Mouse (Mus musculus): Measurements from ENCODE around the gene Mpped1. TPM values are rescaled to one million over a fixed set of nuclear protein-coding genes. Genes with fewer than 3 reads are reported as not detected.

Gene Mpped1
- total RNA-seq, 2 experiments from 2014 or later, result not detected

DNA sequence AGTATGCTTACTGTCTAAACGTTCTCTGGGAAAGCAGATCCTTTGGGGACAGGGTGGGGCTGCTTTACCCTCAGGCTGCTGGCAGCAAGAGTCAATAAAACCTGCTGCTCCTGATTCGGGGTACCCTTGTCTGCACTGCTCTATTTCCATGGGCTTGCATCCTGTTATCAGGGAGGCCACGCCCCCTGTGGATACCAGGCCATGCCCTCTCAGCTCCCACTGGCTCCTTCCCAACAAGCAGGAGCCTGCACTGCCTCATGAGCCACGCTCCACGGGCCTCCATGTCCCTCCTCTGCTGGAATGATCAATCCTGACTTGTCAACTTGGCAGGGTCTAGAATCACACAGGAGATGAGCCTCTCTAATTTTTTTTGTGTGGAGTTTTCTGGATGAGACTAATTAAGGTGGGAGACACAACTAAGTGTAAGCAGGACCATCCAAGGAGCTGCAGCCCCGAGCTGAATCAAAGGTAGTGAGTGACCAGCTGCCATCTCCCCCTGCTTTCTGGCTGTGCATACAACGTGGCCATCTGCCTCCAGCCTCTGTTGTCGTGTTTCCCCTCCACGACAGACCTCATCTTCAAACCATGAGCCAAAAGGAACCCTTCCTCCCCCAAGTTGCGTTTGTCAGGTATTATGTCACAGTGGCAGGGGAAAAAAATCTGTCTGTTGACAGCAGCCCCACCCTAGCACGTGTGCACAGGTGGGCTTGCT is 98.0 kb downstream of the Mpped1 start:
- ATAC-seq (replicated peaks; ENCODE audit: low FRiP score, poor library complexity, severe bottlenecking), result no peak

DNA sequence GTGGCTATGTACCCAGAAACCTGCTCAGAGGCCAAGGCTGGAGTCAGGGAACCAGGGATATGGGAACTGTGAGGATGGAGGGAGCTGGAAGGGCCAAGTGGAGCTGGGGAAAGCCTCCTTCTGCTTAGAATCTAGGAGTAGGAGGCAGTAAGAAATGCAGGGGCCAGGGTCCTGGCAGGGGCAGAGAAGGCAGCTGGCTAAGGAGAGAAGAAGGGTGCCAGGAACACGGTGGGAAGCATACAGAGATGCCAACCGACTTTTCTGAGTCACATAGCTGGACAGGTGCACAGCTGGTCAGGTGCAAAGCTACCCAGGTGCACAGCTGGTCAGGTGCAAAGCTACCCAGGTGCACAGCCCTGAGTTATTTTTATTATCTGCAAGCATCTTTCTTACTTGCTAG is 98.6 kb downstream of the Mpped1 start:
- ATAC-seq (replicated peaks; ENCODE audit: low FRiP score, poor library complexity, severe bottlenecking), result no peak

DNA sequence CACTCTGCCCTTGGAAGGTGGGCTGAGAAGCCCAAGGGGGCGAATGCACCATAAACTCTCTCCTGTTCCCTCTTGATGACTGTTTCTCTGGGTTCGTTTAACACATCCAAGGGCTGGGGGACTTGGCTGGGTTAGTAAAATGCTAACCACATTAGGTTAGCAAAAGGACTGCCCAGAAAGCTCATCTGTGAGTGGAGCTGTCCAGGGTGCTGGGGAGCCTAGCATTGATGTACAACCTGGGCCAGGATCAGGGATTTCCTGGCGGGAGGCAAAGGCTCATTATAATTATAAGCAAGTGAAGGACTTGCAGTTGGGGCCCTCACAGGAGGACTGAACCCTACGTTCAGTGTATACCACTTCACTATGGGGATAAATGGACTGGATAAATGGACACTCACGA is 100.6 kb downstream of the Mpped1 start:
- ATAC-seq (replicated peaks; ENCODE audit: low FRiP score, poor library complexity, severe bottlenecking), result no peak

DNA sequence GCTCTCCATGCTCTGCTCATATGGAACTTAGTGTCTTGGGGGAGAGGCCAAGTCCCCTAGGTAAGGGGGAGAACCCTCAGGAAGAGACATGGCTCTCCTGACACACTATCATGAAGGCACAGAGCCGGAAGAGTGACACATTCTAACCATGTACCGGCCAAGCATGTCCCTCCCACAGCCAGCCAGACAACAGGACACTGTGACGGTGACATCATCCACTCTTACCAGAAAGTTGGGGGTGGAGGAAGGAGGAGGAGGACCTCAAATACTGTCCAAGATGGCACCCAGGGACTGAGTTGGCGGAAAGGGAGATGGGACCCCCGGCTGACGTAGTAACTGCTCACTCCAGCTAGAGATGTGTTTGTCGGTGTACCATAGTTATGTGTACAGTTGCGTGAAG is 104.6 kb downstream of the Mpped1 start:
- ATAC-seq (replicated peaks; ENCODE audit: low FRiP score, poor library complexity, severe bottlenecking), result no peak

GRCm38 (mm10) chr15:83884291-83884690 is 105.0 kb downstream of the Mpped1 start:
- no peak for ATAC-seq (replicated peaks; ENCODE audit: low FRiP score, poor library complexity, severe bottlenecking)

- ATAC-seq (replicated peaks; ENCODE audit: low FRiP score, poor library complexity, severe bottlenecking), result no peak
Observed at GRCm38 (mm10) chr15:83892871-83893270, 113.6 kb downstream of the Mpped1 start.

DNA sequence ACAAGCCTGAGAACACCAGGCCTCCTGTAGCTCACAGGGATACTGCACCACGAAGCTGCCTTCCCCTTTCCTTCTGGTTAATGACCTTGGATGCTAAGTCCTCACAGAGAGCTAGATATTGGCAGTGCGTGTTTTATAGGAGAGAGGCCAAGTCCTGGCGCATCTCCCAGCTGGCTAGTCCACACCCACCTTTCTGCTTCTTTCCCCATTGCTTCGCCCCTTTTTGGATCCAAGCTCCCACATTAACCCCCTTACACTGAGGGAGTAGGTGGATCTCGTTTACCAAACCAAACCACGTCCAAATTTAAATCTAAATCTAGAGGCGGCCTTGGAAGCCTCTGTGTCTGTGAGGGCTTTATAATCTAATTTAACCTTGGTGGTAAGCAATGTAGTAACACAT is 115.0 kb downstream of the Mpped1 start:
- no peak for ATAC-seq (replicated peaks; ENCODE audit: low FRiP score, poor library complexity, severe bottlenecking)

DNA sequence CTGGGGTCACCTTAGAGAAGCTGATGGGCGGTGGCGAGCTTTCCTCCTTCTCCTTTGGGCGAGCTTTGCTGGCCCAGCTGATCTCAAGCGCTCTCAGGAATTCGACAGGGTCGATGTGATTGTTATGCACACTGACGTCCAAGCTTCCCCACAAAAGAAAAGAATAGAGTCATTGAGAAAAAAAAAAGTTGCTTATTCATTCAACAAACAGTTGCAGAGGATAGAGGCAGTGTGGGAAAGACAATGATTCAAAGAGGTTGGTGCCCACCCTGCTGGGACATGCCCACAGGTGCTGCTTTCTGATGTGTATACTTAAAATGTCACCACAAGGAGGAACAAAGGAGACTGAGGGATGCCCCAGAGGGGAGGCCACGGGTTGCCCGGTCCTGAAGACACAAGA is 116.7 kb downstream of the Mpped1 start:
- no peak for ATAC-seq (replicated peaks; ENCODE audit: low FRiP score, poor library complexity, severe bottlenecking)

GRCm38 (mm10) chr15:83897286-83897685 is 118.0 kb downstream of the Mpped1 start:
- no peak for ATAC-seq (replicated peaks; ENCODE audit: low FRiP score, poor library complexity, severe bottlenecking)

DNA sequence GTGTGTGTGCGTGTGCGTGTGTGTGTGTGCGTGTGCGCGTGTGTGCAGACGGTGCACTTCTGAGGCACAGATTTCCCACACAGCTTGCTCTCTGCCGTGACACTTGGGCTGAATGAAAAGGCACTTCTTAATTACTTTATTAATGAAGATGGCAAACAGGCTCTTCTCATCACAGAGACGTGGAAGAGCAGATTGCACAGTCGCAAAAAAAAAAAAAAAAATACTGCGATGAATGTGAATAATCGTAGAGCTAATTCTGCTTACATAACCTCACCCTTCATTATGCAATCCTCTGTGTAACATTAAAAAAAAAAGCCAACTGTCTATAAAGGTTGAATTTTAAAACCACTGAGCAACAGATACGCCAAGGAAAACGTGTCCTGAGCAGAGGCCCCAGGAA is 127.2 kb downstream of the Mpped1 start:
- no peak for ATAC-seq (replicated peaks; ENCODE audit: low FRiP score, poor library complexity, severe bottlenecking)

Other genes starting within 250 kb of the Mpped1 start
- 51.5 and 85.9 TPM in 2 replicates for gene Tspo, start 215.9 kb upstream of the Mpped1 start, total RNA-seq (2015; ENCODE audit: low replicate concordance)
- gene Tspo, start 215.9 kb upstream of the Mpped1 start, total RNA-seq (2017; ENCODE audit: low replicate concordance), result 51.9 and 74.4 TPM in 2 replicates
- gene Mcat, start 215.7 kb upstream of the Mpped1 start, total RNA-seq (2015; ENCODE audit: low replicate concordance), result 0.38 TPM in 1 of 2 replicates, not detected in the other
- 3.1 and 4.3 TPM in 2 replicates for gene Mcat, start 215.7 kb upstream of the Mpped1 start, total RNA-seq (2017; ENCODE audit: low replicate concordance)
- 9.4 and 16.1 TPM in 2 replicates for gene Ttll12, start 184.3 kb upstream of the Mpped1 start, total RNA-seq (2015; ENCODE audit: low replicate concordance)
- gene Ttll12, start 184.3 kb upstream of the Mpped1 start, total RNA-seq (2017; ENCODE audit: low replicate concordance), result 5.9 and 9.8 TPM in 2 replicates
- not detected in 2 replicates for gene Scube1, start 54.4 kb upstream of the Mpped1 start, total RNA-seq (2015; ENCODE audit: low replicate concordance)
- gene Scube1, start 54.4 kb upstream of the Mpped1 start, total RNA-seq (2017; ENCODE audit: low replicate concordance), result not detected in 2 replicates